Mouse (Mus musculus) liver, adult 2 months (tissue): ENCODE measurements at regions not wholly inside any gene's neighbourhood (a gene's known extent, or its start where the extent isn't known, plus 50 kb on each side); places are given as distances from the start of the nearest gene placed in this dataset.

Experiments
- CTCF ChIP-seq: fragments of 200-500 bp; IDR thresholded peaks from 2 replicates; pipeline ENCODE4 v1.5.1; 2011; ENCODE audit warnings: low read depth, low read length, control low read depth
- POLR2A ChIP-seq: fragments of 200-500 bp; IDR thresholded peaks from 2 replicates; pipeline ENCODE4 v1.6.1; 2011; ENCODE audit warnings: low read length, control low read depth; ENCODE audit not compliant: insufficient read depth; ENCODE audit errors: extremely low read depth

DNA sequence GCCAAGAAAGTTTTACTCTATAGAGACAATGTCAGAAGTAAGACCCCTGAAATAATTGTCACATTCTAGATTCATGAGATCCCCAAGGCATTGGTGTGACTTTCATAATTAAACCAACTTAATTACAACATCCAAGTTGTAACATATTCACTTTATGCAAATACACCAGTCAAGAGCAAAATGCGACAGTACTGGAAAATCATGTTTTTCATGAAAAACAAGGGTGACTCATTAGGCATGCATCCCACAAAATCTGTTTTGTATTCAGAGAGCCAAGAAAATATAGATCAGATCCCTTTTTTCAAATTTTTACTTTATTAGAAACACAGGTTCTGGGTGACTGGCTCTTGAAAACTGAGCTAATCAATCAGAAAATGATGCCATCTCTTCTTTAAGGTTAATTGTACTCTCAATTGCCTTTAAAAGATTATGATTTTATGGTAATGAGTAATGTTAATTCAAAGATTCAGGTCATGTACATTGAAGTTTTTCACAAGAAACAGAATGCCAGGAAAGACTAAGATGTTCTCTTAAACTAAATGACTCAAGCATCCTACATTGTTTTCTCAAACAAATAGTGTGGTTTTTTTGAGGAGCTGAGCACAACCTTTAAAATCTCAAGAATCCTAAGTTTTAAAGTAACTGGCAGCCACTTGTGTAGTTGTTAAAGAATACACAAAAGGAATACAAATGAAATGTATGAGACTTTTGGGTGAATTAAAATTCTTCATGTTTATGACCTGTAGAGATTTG lies 259.2 kb upstream of the 2610001J05Rik start:
- TF ChIP-seq POLR2A (no peak), CTCF (no peak)
